Mouse (Mus musculus): ENCODE measurements at regions not wholly inside any gene's neighbourhood (a gene's known extent, or its start where the extent isn't known, plus 50 kb on each side); places are given as distances from the start of the nearest gene placed in this dataset.

DNA sequence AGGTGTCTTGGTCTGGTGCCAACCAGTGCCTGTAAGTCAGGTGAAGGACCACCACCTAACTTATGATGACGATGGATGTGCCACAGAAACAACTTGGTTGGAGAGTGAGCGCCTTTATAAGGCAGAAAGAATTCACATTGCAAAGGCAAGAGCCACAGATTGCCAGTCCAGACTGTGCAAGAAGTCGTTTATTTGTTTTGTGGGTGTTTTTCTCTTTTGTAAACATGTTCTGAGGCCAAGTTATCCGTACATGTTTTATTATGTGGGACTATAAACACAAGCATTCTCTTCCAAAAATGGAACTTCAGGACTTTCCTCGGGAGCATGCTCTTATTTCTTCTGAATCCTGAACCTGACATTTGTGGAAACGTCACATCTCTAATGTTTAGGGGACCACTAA, 369.8 kb upstream of the Nt5c1b start:
- Histone ChIP-seq H3K4me3 (replicated peaks) (no peak overlapping the region), H3K9me3 (no peaks in the 10 kb centered on the region), H3K27me3 (no peaks in the 10 kb centered on the region), H3K27ac (no peak overlapping the region), H3K4me1 (replicated peaks) (no peaks in the 10 kb centered on the region), H3K36me3 (no peaks in the 10 kb centered on the region), H3K4me2 (replicated peaks) (no peak overlapping the region), H3K9ac (replicated peaks) (no peak overlapping the region)
- no peak for ATAC-seq
- 85% methylated on average over 6 of the region's 6 CpGs for WGBS

DNA sequence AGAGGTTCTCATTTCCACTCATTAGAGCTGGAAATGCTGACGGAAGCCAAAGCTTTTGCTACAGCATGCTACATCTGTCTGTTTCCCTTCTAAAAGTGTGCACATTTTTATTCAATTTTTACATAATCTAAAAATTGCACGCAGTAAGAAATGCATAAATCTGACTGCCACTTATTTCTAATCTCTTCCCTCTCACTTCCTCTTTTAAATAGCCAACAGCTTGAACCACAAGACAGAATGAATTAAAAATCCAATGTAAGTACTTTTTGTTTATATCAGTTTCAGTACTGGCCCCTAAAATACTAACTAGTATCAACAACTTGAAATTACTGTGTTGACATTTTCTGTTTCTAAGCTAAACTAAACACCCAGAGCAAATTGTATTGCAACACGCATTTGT, 361.3 kb upstream of the Nt5c1b start:
- no peak overlapping the region for H3K9ac ChIP-seq (replicated peaks)
- H3K27ac ChIP-seq, result no peak overlapping the region
- H3K4me2 ChIP-seq (replicated peaks), result no peak overlapping the region
- H3K27me3 ChIP-seq, result no peaks in the 10 kb centered on the region
- WGBS, result 87% methylated on average over 3 of the region's 3 CpGs
- no peaks in the 10 kb centered on the region for H3K9me3 ChIP-seq
- no peaks in the 10 kb centered on the region for H3K4me1 ChIP-seq (replicated peaks)
- H3K4me3 ChIP-seq (replicated peaks), result no peak overlapping the region
- H3K36me3 ChIP-seq, result no peaks in the 10 kb centered on the region
- ATAC-seq, result no peak

DNA sequence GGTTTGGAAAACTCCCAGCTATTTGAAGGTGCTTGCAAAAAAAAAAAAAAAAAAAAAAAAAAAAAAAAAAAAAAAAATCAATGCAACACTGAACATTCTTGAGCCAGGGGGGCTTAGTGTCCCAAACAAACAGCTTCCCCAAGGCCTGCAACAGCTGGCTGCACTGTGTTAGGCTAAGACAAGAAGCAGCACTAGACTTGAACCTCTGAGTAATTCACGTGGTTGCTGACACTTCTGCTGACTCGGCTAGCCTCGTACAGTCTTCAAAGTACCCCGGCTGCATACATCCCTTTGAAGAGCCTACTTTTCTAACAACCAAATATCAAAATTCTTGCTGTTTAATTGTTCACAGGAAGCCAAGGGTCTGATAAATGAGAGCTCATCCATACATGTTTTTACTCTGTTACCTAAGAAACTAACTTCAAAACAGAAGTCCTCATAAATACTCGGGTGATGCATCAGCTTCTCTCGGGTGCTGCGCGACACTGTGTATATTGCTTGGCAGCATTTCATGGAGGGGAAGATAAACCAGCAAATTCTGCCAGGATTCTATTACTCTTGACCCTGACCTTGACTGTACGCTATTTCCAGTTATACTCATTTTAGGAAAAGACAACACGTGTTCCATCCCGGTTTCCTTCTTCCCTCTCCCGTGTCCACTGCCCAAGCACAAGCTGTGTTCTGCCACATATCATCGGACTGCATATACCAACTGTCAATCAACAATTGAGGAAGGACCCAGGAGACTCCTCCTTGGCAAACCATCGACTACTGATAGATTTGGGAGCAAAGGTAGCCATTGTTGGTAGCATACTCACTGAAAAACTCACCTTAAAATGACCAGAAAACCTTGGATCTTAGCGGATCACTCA, 352.8 kb upstream of the Nt5c1b start:
- no peak overlapping the region for H3K4me2 ChIP-seq (replicated peaks)
- H3K4me1 ChIP-seq (replicated peaks), result no peaks in the 10 kb centered on the region
- no peak for ATAC-seq
- H3K36me3 ChIP-seq, result no peaks in the 10 kb centered on the region
- 85% methylated on average over 15 of the region's 15 CpGs for WGBS
- no peak overlapping the region for H3K4me3 ChIP-seq (replicated peaks)
- no peak overlapping the region for H3K27ac ChIP-seq
- H3K9me3 ChIP-seq, result no peaks in the 10 kb centered on the region
- H3K27me3 ChIP-seq, result no peaks in the 10 kb centered on the region
- no peak overlapping the region for H3K9ac ChIP-seq (replicated peaks)

DNA sequence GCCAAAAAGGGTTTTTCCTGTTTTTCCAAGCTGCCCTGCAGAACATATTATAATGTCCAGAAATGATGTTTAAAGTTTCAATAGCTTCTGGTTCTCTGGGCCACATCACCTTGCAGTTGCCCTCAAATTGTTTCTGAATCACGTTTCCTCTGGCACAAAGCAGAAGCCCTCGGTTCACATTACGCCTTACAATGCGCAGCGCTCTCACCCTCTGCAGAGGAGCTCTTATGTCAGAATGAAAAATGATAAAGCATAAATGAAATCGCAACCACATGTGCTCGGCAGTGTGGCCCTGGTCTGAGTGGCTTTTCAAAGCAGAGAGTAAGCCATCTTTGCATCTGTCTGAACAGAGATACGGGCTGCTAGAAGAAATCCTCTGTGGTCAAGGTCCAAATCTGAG, 334.3 kb upstream of the Nt5c1b start:
- ATAC-seq, result no peak
- Histone ChIP-seq H3K9ac (replicated peaks) (no peak overlapping the region), H3K36me3 (no peaks in the 10 kb centered on the region), H3K27ac (no peak overlapping the region), H3K4me1 (replicated peaks) (no peaks in the 10 kb centered on the region), H3K27me3 (no peaks in the 10 kb centered on the region), H3K4me2 (replicated peaks) (no peak overlapping the region), H3K4me3 (replicated peaks) (no peak overlapping the region), H3K9me3 (no peaks in the 10 kb centered on the region)
- 87% methylated on average over 8 of the region's 8 CpGs for WGBS

DNA sequence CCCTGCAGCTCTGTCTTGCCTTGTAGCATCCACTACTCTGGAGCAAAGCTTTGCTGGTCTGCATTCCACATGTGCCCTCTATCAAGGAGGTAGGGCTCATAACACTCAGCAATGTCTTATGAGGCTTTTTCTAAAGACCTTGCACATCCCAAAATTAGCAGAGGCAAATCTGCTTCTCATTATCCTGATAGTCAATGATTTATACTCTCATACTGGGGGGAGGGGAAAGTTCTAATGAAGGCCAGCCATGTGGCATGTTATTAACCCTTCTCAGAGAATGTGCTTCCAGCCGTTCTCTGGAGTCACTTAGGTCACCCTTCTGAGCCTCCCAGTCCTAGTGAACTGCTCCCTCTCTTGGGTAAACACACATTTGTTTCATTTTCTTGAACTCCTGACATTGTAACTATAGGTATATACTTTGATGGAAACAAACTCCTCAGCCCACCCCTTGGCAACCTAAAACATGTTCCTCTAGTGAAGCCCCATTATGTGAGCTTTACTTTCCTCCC, 307.7 kb upstream of the Nt5c1b start:
- no peak for ATAC-seq
- no peaks in the 10 kb centered on the region for H3K36me3 ChIP-seq
- H3K4me3 ChIP-seq (replicated peaks), result no peak overlapping the region
- no peaks in the 10 kb centered on the region for H3K27me3 ChIP-seq
- H3K4me1 ChIP-seq (replicated peaks), result no peaks in the 10 kb centered on the region
- H3K9me3 ChIP-seq, result no peaks in the 10 kb centered on the region
- H3K4me2 ChIP-seq (replicated peaks), result no peak overlapping the region
- WGBS, result 65% methylated on average over 1 of the region's 1 CpGs
- H3K9ac ChIP-seq (replicated peaks), result no peak overlapping the region
- no peak overlapping the region for H3K27ac ChIP-seq

DNA sequence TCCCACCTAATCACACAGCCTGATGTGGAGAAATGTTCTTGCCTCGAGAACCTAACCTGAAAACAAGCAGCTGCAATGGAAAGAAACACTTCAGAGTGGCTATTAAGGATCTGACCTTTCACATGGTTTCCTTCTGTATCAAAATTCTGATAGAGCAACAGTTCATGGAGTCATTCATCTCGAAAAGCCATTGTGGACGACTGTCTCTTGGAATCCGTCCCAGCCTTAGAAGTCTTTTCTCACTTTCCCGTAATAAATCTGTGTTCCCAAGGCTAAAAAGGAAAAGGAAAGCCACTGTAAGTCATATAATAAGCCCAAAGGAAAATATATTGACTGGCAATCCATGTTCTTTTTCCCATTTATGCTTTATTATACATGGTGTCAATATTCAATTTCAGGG, 291.4 kb upstream of the Nt5c1b start:
- Histone ChIP-seq H3K36me3 (no peaks in the 10 kb centered on the region), H3K4me3 (replicated peaks) (no peak overlapping the region), H3K27ac (no peak overlapping the region), H3K27me3 (no peaks in the 10 kb centered on the region), H3K4me2 (replicated peaks) (no peak overlapping the region), H3K9ac (replicated peaks) (no peak overlapping the region), H3K4me1 (replicated peaks) (no peaks in the 10 kb centered on the region), H3K9me3 (no peaks in the 10 kb centered on the region)
- WGBS, result 81% methylated on average over 5 of the region's 5 CpGs
- ATAC-seq, result no peak

DNA sequence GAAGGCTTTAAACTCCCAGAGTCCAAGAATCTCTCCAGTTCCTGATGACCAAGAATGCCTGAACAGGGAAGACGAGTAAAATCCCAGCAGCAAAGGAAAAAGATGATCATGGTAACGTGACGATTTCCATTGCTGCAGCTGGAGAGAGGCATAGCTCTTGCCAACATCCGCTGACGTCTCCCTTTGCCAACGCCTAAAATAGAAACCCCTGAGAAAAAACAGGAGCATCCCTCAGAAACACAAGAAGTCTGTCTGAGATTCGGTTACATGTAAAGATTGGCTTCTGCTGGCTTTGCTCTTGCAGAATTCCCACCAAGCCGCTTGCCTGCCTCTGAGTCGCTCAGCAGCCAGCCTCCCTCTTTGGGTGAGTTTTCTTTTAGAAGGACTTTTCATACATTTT, 290.3 kb upstream of the Nt5c1b start:
- Histone ChIP-seq H3K4me1 (replicated peaks) (no peaks in the 10 kb centered on the region), H3K4me3 (replicated peaks) (no peak overlapping the region), H3K9ac (replicated peaks) (no peak overlapping the region), H3K4me2 (replicated peaks) (no peak overlapping the region), H3K27ac (no peak overlapping the region), H3K9me3 (no peaks in the 10 kb centered on the region), H3K27me3 (no peaks in the 10 kb centered on the region), H3K36me3 (no peaks in the 10 kb centered on the region)
- 86% methylated on average over 9 of the region's 9 CpGs for WGBS
- ATAC-seq, result no peak

DNA sequence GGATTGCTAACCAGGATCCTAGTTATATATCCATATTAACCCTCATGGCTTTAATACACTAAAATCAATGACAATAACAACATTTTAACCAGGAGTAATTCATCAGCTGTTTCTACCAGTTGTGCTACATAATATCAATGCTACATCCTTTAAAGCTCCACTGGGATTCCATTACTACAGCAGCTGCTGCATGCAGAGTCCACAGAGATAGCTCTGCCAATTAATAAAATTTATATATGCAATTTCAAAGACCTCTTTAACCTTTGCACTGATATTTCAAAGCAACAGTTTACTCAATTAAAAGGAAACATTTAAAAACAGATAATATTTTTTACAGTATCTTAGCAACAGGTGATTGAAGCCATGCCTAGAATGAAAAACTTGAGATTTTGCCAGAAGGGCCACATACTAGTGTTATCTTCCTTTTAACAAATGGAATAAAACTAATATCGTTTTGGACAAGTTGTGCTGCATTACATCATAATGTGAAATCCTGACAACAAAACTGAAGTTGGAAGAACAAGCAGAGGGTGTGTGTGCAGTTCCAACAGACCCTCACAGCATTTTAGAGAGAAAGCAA, 256.8 kb upstream of the Nt5c1b start:
- H3K4me1 ChIP-seq (replicated peaks), result no peaks in the 10 kb centered on the region
- ATAC-seq, result no peak
- H3K9me3 ChIP-seq, result no peaks in the 10 kb centered on the region
- H3K27me3 ChIP-seq, result no peaks in the 10 kb centered on the region
- 82% methylated on average over 1 of the region's 1 CpGs for WGBS
- H3K4me3 ChIP-seq (replicated peaks), result no peak overlapping the region
- H3K36me3 ChIP-seq, result no peaks in the 10 kb centered on the region
- H3K9ac ChIP-seq (replicated peaks), result no peak overlapping the region
- H3K4me2 ChIP-seq (replicated peaks), result no peak overlapping the region
- H3K27ac ChIP-seq, result no peak overlapping the region

DNA sequence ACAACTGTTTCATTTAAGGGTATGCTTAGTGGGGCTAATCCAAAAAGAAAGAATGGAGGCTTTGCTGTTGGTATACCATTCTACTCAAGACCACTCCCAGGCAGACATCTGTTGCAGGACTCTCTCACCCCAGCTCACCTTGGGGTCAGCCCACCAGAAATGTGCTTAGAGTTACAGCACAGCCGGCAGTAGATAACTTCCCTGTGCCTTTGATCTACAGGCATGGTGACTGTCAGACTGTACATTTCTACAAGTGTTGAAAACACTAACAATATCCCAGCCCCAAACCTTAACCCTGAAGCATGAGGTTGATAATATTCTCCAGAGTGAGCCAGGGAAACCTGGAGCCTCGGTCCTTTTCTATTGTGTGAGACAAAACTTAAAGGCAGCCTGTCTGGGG, 247.7 kb upstream of the Nt5c1b start:
- H3K27ac ChIP-seq, result no peak overlapping the region
- no peak overlapping the region for H3K9ac ChIP-seq (replicated peaks)
- no peak for ATAC-seq
- H3K27me3 ChIP-seq, result no peaks in the 10 kb centered on the region
- WGBS, result 79% methylated on average over 2 of the region's 2 CpGs
- no peak overlapping the region for H3K4me2 ChIP-seq (replicated peaks)
- H3K4me1 ChIP-seq (replicated peaks), result no peaks in the 10 kb centered on the region
- no peak overlapping the region for H3K4me3 ChIP-seq (replicated peaks)
- no peaks in the 10 kb centered on the region for H3K9me3 ChIP-seq
- no peaks in the 10 kb centered on the region for H3K36me3 ChIP-seq

DNA sequence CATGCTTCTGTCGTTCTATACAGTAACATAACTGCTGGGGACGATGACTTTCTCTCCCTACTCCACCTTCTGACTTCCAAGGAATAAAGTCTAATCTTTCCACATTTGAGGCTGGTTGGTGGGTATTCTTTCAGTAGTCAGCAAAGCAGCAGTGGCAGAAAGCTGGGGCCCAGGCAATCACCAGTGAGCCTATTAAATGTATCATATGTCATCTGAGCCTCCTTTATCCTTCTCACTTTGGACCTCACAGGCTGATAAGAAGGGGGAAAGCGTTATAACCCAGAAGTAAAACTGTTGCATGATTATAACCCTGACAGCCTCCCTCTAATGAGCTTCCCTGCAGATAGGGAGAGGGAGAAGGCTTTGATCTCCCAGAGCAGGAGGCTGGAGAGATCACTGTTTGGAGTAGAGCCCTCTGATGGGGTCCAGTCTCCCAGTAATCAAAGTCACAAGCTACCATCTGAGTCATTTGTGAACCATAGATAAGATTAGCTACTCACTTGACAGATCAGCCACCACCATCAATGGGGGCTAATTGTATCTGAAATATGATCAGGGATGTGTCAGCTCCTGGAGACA, 241.7 kb upstream of the Nt5c1b start:
- peak; percentile 73; the same call in 1 of the 2 replicates for ATAC-seq
- WGBS, result 60% methylated on average over 3 of the region's 3 CpGs
- no peaks in the 10 kb centered on the region for H3K36me3 ChIP-seq

DNA sequence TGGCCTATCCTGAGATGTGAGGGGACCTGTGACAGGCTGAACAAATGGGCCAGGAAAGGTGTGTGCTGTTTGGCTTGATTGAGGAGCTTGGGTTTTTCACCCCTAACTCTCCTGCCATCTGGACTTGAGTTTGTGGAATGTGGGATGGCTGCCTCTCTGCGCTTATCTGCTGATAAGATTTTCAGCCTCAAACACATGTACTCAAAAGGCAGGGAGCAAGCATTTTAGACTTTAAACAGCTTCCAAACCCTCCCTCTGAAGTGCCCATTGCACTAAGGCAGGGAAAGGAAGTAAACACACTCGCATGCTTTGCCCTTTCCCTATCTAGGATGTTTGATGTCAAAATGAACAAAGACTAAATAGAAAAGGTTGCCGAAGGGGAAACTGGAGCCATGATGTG, 235.6 kb upstream of the Nt5c1b start:
- Histone ChIP-seq H3K36me3 (no peaks in the 10 kb centered on the region), H3K27ac (no peak overlapping the region), H3K9ac (replicated peaks) (no peak overlapping the region), H3K4me2 (replicated peaks) (no peak overlapping the region), H3K4me1 (replicated peaks) (no peaks in the 10 kb centered on the region), H3K27me3 (no peaks in the 10 kb centered on the region), H3K4me3 (replicated peaks) (no peak overlapping the region), H3K9me3 (no peaks in the 10 kb centered on the region)
- 70% methylated on average over 3 of the region's 3 CpGs for WGBS
- no peak for ATAC-seq

More for the DNA sequence above, 241.7 kb upstream of the Nt5c1b start:
- H3K9me3 ChIP-seq, result no peaks in the 10 kb centered on the region
- no peak overlapping the region for H3K4me3 ChIP-seq (replicated peaks)
- H3K4me1 ChIP-seq (replicated peaks), result no peaks in the 10 kb centered on the region
- H3K9ac ChIP-seq (replicated peaks), result no peak overlapping the region
- H3K27ac ChIP-seq, result no peak overlapping the region
- H3K27me3 ChIP-seq, result no peaks in the 10 kb centered on the region
- no peak overlapping the region for H3K4me2 ChIP-seq (replicated peaks)

DNA sequence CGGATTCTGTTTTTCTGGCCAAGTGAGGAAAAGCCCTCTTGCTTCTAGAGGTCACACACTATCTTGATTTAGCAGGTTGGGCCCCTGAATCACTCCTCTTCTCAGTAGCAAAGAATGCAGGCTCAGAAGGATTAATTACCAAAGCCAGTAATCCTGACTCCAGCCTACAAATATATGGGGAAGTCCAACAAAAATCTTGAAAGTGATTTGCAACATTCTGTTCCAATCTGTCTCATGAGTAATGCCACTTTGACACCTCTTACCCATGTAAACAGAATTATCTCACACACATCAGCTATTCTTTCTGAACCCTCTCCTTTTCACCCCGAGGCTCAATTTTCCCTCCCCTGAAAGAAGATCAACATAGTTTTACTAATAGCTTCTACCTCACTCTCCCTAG, 233.9 kb upstream of the Nt5c1b start:
- Histone ChIP-seq H3K4me3 (replicated peaks) (no peak overlapping the region), H3K27me3 (no peaks in the 10 kb centered on the region)
- 41% methylated on average over 2 of the region's 2 CpGs for WGBS

More for the DNA sequence above, 233.9 kb upstream of the Nt5c1b start:
- Histone ChIP-seq H3K9me3 (no peaks in the 10 kb centered on the region), H3K4me2 (replicated peaks) (no peak overlapping the region), H3K4me1 (replicated peaks) (no peaks in the 10 kb centered on the region), H3K27ac (no peak overlapping the region), H3K36me3 (no peaks in the 10 kb centered on the region), H3K9ac (replicated peaks) (no peak overlapping the region)
- ATAC-seq, result no peak

Data from midbrain, embryonic 13.5 days (tissue).